Mouse (Mus musculus): Measurements from ENCODE around the gene Ccdc97.
"Not testable (repeated sequence)": the region's sequence is repeated elsewhere in the genome, so short reads cannot be mapped to it uniquely, and the experiment has no call there.

- TF ChIP-seq CTCF (IDR thresholded peaks at IDR 0.05; ENCODE audit: control insufficient read depth, insufficient read depth, insufficient read length); MAX (IDR thresholded peaks at IDR 0.05); MYOG (IDR thresholded peaks at IDR 0.05; ENCODE audit: control insufficient read depth, extremely low read depth, insufficient read length): not testable (repeated sequence)
These were observed 2.9 kb upstream of the Ccdc97 start for GRCm38 (mm10) chr7:25721776-25722175.

Data from C2C12 (cell line).